Mouse (Mus musculus): ENCODE results near the gene Vmn2r28. TPM values are rescaled to one million over a fixed set of nuclear protein-coding genes. Genes with fewer than 3 reads are reported as not detected.
"Not testable (repeated sequence)": the region's sequence is repeated elsewhere in the genome, so short reads cannot be mapped to it uniquely, and the experiment has no call there.

Gene Vmn2r28
- not detected in 2 replicates for polyA plus RNA-seq (2014; fragmentation: Nextera tagmentation; extraction: Ambion mirVana)

DNA sequence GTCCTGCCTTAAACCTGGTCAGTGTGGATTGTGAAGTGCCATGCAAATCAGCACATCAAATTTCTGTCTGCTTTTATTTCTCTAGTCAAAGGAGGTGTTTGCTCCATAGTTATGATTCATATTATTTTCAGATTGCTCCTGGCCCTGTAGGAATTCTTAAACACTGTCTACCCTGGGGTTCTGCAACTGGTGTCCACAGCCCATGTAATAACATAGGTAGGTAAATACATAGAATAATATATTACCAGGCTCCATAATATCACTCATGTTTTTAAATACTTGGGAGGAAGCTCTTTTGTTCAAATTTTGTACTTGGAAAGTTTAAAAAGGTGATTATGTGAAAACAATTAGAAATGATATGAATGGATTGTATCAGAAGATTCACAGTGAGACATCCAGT, at the start of gene Vmn2r28:
Vmn2r28 (minus strand) TSS at position 101 of the 400 bp plus-strand sequence.
- not testable (repeated sequence) for DNase-seq (ENCODE audit: low spot score); ATAC-seq; H3K4me3 ChIP-seq (ENCODE audit: low read depth, low read length); H3K36me3 ChIP-seq (ENCODE audit: control insufficient read depth, insufficient read depth, low read length); H3K9me3 ChIP-seq (replicated peaks; ENCODE audit: control insufficient read depth, low read length); H3K27me3 ChIP-seq (replicated peaks; ENCODE audit: control insufficient read depth, insufficient read depth, low read length); H3K4me1 ChIP-seq (ENCODE audit: control insufficient read depth, insufficient read depth, low read length); H3K4me2 ChIP-seq (ENCODE audit: low read length); H3K27ac ChIP-seq (ENCODE audit: low read depth, low read length); H3K9ac ChIP-seq (ENCODE audit: low read length)

- not testable (repeated sequence) for DNase-seq (ENCODE audit: low spot score); H3K4me2 ChIP-seq (ENCODE audit: low read length); H3K27ac ChIP-seq (ENCODE audit: low read depth, low read length); ATAC-seq; H3K4me3 ChIP-seq (ENCODE audit: low read depth, low read length); H3K4me1 ChIP-seq (ENCODE audit: control insufficient read depth, insufficient read depth, low read length); H3K36me3 ChIP-seq (ENCODE audit: control insufficient read depth, insufficient read depth, low read length); H3K27me3 ChIP-seq (replicated peaks; ENCODE audit: control insufficient read depth, insufficient read depth, low read length); H3K9me3 ChIP-seq (replicated peaks; ENCODE audit: control insufficient read depth, low read length); H3K9ac ChIP-seq (ENCODE audit: low read length)
- WGBS: 53% methylated on average over 3 of the region's 3 CpGs
Measured at GRCm38 (mm10) chr7:5540770-5541436, 47.1 kb upstream of the Vmn2r28 start.

DNA sequence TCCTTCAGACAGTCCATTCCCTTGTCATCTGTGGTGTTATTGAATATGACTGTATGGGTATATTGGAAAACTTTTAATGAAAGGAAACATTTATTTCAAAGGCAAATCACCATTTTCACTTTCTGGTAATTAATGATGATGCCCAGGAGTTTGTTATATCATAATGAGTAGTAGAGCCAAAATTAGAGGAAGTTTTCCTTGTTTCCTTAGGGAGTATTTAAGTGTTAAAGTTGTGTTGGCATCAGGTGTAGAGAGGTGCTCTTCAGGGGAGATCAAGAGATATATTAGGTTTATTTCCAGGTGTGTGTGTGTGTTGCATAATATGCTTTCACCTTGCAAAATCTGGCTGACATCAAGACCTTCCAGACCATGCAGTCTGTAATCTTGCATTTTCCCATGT, 37.1 kb downstream of the Vmn2r28 start, which contains the start of gene Vmn1r59:
Vmn1r59 (minus strand) TSS at position 101 of the 400 bp plus-strand sequence.
- Histone ChIP-seq H3K9me3 (replicated peaks; ENCODE audit: control insufficient read depth, low read length) (peaks cover 15% of the 10 kb centered on the region; the same call in 1 of the 2 replicates), H3K36me3 (ENCODE audit: control insufficient read depth, insufficient read depth, low read length) (no peaks in the 10 kb centered on the region), H3K27me3 (replicated peaks; ENCODE audit: control insufficient read depth, insufficient read depth, low read length) (no peaks in the 10 kb centered on the region), H3K27ac (ENCODE audit: low read depth, low read length) (no peak within 1 kb of the TSS), H3K4me3 (ENCODE audit: low read depth, low read length) (no peak within 1 kb of the TSS), H3K4me2 (ENCODE audit: low read length) (no peak within 1 kb of the TSS), H3K9ac (ENCODE audit: low read length) (no peak within 1 kb of the TSS), H3K4me1 (ENCODE audit: control insufficient read depth, insufficient read depth, low read length) (no peaks in the 10 kb centered on the region)
- DNase-seq (ENCODE audit: low spot score): no peak
- no peak for ATAC-seq

DNA sequence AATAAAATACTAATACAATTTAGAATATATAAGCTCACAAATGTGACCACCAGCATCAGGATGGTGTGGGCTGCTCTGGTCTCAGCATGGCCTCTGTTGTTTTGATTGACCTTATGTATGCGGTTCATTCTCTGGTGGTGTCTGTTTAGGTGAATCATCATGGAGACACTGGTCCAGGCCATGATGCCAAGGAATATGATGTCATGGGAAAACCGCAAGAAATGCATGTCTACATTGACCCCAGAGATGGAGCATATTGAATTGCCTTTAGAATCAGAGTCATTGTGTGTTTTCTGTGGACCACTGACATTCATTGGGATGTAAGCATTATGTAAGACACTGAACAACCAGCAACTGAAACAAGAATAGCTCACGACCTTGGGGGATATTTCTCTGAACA, 39.7 kb downstream of the Vmn2r28 start:
- not testable (repeated sequence) for DNase-seq (ENCODE audit: low spot score); H3K4me2 ChIP-seq (ENCODE audit: low read length); H3K27me3 ChIP-seq (replicated peaks; ENCODE audit: control insufficient read depth, insufficient read depth, low read length); H3K9ac ChIP-seq (ENCODE audit: low read length); ATAC-seq; H3K36me3 ChIP-seq (ENCODE audit: control insufficient read depth, insufficient read depth, low read length); H3K4me3 ChIP-seq (ENCODE audit: low read depth, low read length); H3K27ac ChIP-seq (ENCODE audit: low read depth, low read length); H3K4me1 ChIP-seq (ENCODE audit: control insufficient read depth, insufficient read depth, low read length)
- H3K9me3 ChIP-seq (replicated peaks; ENCODE audit: control insufficient read depth, low read length): peaks cover 15% of the 10 kb centered on the region; the same call in 1 of the 2 replicates
- 68% methylated on average over 3 of the region's 3 CpGs for WGBS

DNA sequence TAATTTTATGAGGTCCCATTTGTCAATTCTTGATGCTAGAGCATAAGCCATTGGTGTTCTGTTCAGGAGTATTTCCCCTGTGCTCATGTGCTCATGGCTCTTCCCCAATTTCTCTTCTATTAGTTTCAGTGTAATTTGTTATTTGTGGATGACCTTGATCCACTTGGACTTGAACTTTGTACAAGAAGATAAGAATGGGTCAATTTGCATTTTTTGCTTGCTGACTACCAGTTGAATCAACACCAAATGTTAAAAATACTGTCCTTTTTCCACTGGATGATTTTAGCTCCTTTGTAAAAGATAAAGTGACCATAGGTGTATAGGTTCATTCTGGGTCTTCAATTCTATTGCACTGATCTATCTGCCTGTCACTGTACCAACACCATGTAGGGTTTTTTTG, 45.1 kb downstream of the Vmn2r28 start:
- Histone ChIP-seq H3K27ac (ENCODE audit: low read depth, low read length) (no peak overlapping the region), H3K36me3 (ENCODE audit: control insufficient read depth, insufficient read depth, low read length) (no peaks in the 10 kb centered on the region), H3K4me2 (ENCODE audit: low read length) (no peak overlapping the region), H3K9ac (ENCODE audit: low read length) (no peak overlapping the region), H3K4me1 (ENCODE audit: control insufficient read depth, insufficient read depth, low read length) (no peaks in the 10 kb centered on the region), H3K27me3 (replicated peaks; ENCODE audit: control insufficient read depth, insufficient read depth, low read length) (no peaks in the 10 kb centered on the region), H3K4me3 (ENCODE audit: low read depth, low read length) (no peak overlapping the region), H3K9me3 (replicated peaks; ENCODE audit: control insufficient read depth, low read length) (0 out of 2 replicates have a peak, but pooled peaks cover 4% of the 10 kb centered on the region)
- ATAC-seq (no peak), DNase-seq (ENCODE audit: low spot score) (no peak)

Other genes with a start within 250 kb of the Vmn2r28 start
- not detected in 2 replicates for gene Gm5065, start 143.4 kb downstream of the Vmn2r28 start, polyA plus RNA-seq (2014; fragmentation: Nextera tagmentation; extraction: Ambion mirVana)
- not detected in 2 replicates for gene Nlrp2, start 142.9 kb downstream of the Vmn2r28 start, polyA plus RNA-seq (2014; fragmentation: Nextera tagmentation; extraction: Ambion mirVana)
- gene Vmn1r58, start 80.6 kb downstream of the Vmn2r28 start, polyA plus RNA-seq (2014; fragmentation: Nextera tagmentation; extraction: Ambion mirVana): not detected in 2 replicates
- gene Vmn1r59, start 37.2 kb downstream of the Vmn2r28 start, polyA plus RNA-seq (2014; fragmentation: Nextera tagmentation; extraction: Ambion mirVana): not detected in 2 replicates
- gene Vmn1r60, start 53.4 kb upstream of the Vmn2r28 start, polyA plus RNA-seq (2014; fragmentation: Nextera tagmentation; extraction: Ambion mirVana): not detected in 2 replicates
- gene Vmn1r61, start 119.3 kb upstream of the Vmn2r28 start, polyA plus RNA-seq (2014; fragmentation: Nextera tagmentation; extraction: Ambion mirVana): not detected in 2 replicates
- gene Vmn1r62, start 179.7 kb upstream of the Vmn2r28 start, polyA plus RNA-seq (2014; fragmentation: Nextera tagmentation; extraction: Ambion mirVana): not detected in 2 replicates